Mouse (Mus musculus): ENCODE results near the gene Olfr854.

- no peak for TF ChIP-seq POLR2A (IDR thresholded peaks at IDR 0.05; ENCODE audit: control insufficient read depth, extremely low read depth, insufficient read depth, low read length, poor library complexity)
- no peak for TF ChIP-seq CTCF (IDR thresholded peaks at IDR 0.05; ENCODE audit: borderline replicate concordance, control insufficient read depth, extremely low read depth, insufficient read depth, low read length, poor library complexity)
Measured at GRCm38 (mm10) chr9:19567282-19567681, at the start of gene Olfr854.
